19 mouse cellular contexts compared by ENCODE assay signal in genomic region chr5:5109621-5110020, GRCm38 (mm10).
DNase-seq lines count a peak whose midpoint lies in the region; ATAC-seq and TF ChIP-seq lines count a peak whose summit lies in the region.
"Had no signal": no experiment of that assay in that cellular context is flagged by ENCODE, and none has a peak within 500 bp of the region (broad histone marks: within the 10 kb centered on the region; RNA-seq: fewer than 3 reads in every experiment).

No protein-coding gene starts in this region.

- H3K4me1 ChIP-seq in heart, embryonic 10.5 days = peaks cover 10% of the 10 kb centered on the region
- H3K4me1 ChIP-seq in heart, embryonic 12.5 days (replicated peaks) = peaks cover 25% of the 10 kb centered on the region
- H3K4me1 ChIP-seq in heart, embryonic 16.5 days (ENCODE audit: control insufficient read depth, insufficient read depth, low read length) = peaks cover 20% of the 10 kb centered on the region
- no peaks in the 10 kb centered on the region; the same call in 1 of the 2 replicates for H3K4me1 ChIP-seq in lung, embryonic 14.5 days (ENCODE audit: insufficient read depth)
- H3K4me1 ChIP-seq: forebrain, embryonic 13.5 days had no signal

- H3K4me2 ChIP-seq in heart, embryonic 12.5 days = no peak overlapping the region
- H3K4me2 ChIP-seq in heart, embryonic 16.5 days (ENCODE audit: low read depth, low read length) = no peak overlapping the region
- H3K4me2 ChIP-seq in lung, embryonic 14.5 days = no peak overlapping the region
- H3K4me2 ChIP-seq: embryonic facial prominence, embryonic 13.5 days; forebrain, embryonic 13.5 days; hindbrain, embryonic 15.5 days had no signal

- no peak overlapping the region for H3K4me3 ChIP-seq in heart, embryonic 10.5 days
- no peak overlapping the region for H3K4me3 ChIP-seq in heart, embryonic 12.5 days
- H3K4me3 ChIP-seq in heart, embryonic 16.5 days (ENCODE audit: low read length) = no peak overlapping the region
- no peak overlapping the region for H3K4me3 ChIP-seq in lung, embryonic 14.5 days (ENCODE audit: low read depth, low read length)
- H3K4me3 ChIP-seq: embryonic facial prominence, embryonic 13.5 days; forebrain, embryonic 13.5 days; hindbrain, embryonic 15.5 days had no signal

- H3K27me3 ChIP-seq in heart, embryonic 10.5 days (ENCODE audit: insufficient read depth, poor library complexity, severe bottlenecking) = no peaks in the 10 kb centered on the region
- no peaks in the 10 kb centered on the region for H3K27me3 ChIP-seq in heart, embryonic 12.5 days (replicated peaks)
- H3K27me3 ChIP-seq in heart, embryonic 16.5 days (ENCODE audit: control insufficient read depth, insufficient read depth, low read length) = no peaks in the 10 kb centered on the region
- no peaks in the 10 kb centered on the region for H3K27me3 ChIP-seq in lung, embryonic 14.5 days (ENCODE audit: insufficient read depth, low read length)
- H3K27me3 ChIP-seq: CH12.LX; embryonic facial prominence, embryonic 13.5 days; forebrain, embryonic 13.5 days; hindbrain, embryonic 15.5 days; Patski had no signal

- peak overlapping the region; percentile 30; the same call in 1 of the 2 replicates for H3K27ac ChIP-seq in heart, embryonic 10.5 days
- no peak overlapping the region for H3K27ac ChIP-seq in heart, embryonic 12.5 days (ENCODE audit: poor library complexity, severe bottlenecking)
- H3K27ac ChIP-seq in heart, embryonic 16.5 days (ENCODE audit: low read length) = no peak overlapping the region
- H3K27ac ChIP-seq in lung, embryonic 14.5 days (ENCODE audit: low read depth) = no peak overlapping the region
- H3K27ac ChIP-seq: embryonic facial prominence, embryonic 13.5 days; forebrain, embryonic 13.5 days; hindbrain, embryonic 15.5 days had no signal

- H3K9me3 ChIP-seq in heart, embryonic 10.5 days = no peaks in the 10 kb centered on the region
- H3K9me3 ChIP-seq in heart, embryonic 12.5 days (replicated peaks) = no peaks in the 10 kb centered on the region
- H3K9me3 ChIP-seq in heart, embryonic 16.5 days (replicated peaks; ENCODE audit: control insufficient read depth, low read length) = no peaks in the 10 kb centered on the region
- H3K9me3 ChIP-seq in lung, embryonic 14.5 days (ENCODE audit: low read depth, low read length) = no peaks in the 10 kb centered on the region
- H3K9me3 ChIP-seq: embryonic facial prominence, embryonic 13.5 days; forebrain, embryonic 13.5 days; hindbrain, embryonic 15.5 days had no signal

- DNase-seq in heart, embryonic 10.5 days (ENCODE audit: low spot score) = no peak
- no peak for DNase-seq in heart, postnatal 14 days
- DNase-seq in lung, embryonic 14.5 days = peak; percentile 70
- no peak for DNase-seq in lung, postnatal 10 days
- DNase-seq: adrenal gland, postnatal 14 days; cerebellum, adult 11-12 months; cerebellum, adult 9-10 months; cerebellum, postnatal 25 days; forebrain, postnatal 0 days; gastrocnemius, postnatal 14 days had no signal

- no peak for ATAC-seq in heart, embryonic 12.5 days (ENCODE audit: insufficient number of reproducible peaks, low FRiP score)
- ATAC-seq in heart, embryonic 16.5 days (replicated peaks; ENCODE audit: extremely low read depth, insufficient read depth, low FRiP score) = peak; percentile 69; the same call in 1 of the 2 replicates
- no peak for ATAC-seq in lung, embryonic 14.5 days (ENCODE audit: insufficient read depth)
- ATAC-seq: activated CD4-positive, CD25-positive, alpha-beta regulatory T cell, adult 4 months; forebrain, embryonic 13.5 days; forebrain, postnatal 0 days; intestine, embryonic 16.5 days; Patski had no signal

- no peak overlapping the region for H3K9ac ChIP-seq in heart, embryonic 12.5 days
- H3K9ac ChIP-seq in heart, embryonic 16.5 days (ENCODE audit: low read length) = no peak overlapping the region
- no peak overlapping the region for H3K9ac ChIP-seq in lung, embryonic 14.5 days
- H3K9ac ChIP-seq: embryonic facial prominence, embryonic 13.5 days; forebrain, embryonic 13.5 days; forebrain, postnatal 0 days; hindbrain, embryonic 15.5 days had no signal

- WGBS in heart, embryonic 10.5 days = 37% methylated on average over 3 of the region's 3 CpGs
- WGBS in heart, embryonic 12.5 days = 27% methylated on average over 3 of the region's 3 CpGs
- WGBS in heart, embryonic 16.5 days = 16% methylated on average over 3 of the region's 3 CpGs
- WGBS in lung, embryonic 14.5 days = 17% methylated on average over 3 of the region's 3 CpGs

- intact Hi-C loops in heart, postnatal 14 days (cut with DNase I) = no loop called here

- no peak for TF ChIP-seq CTCF in lung, embryonic 14.5 days (IDR thresholded peaks at IDR 0.05; ENCODE audit: low read depth)

- no peaks in the 10 kb centered on the region for H3K36me3 ChIP-seq in heart, embryonic 10.5 days
- H3K36me3 ChIP-seq in heart, embryonic 12.5 days = no peaks in the 10 kb centered on the region
- no peaks in the 10 kb centered on the region; the same call in 1 of the 2 replicates for H3K36me3 ChIP-seq in heart, embryonic 16.5 days (ENCODE audit: control insufficient read depth, insufficient read depth)
- H3K36me3 ChIP-seq in lung, embryonic 14.5 days (ENCODE audit: insufficient read depth) = no peaks in the 10 kb centered on the region
- H3K36me3 ChIP-seq: embryonic facial prominence, embryonic 13.5 days; hindbrain, embryonic 15.5 days had no signal
